Mouse (Mus musculus): Measurements from ENCODE around the gene Cdk19.

DNA sequence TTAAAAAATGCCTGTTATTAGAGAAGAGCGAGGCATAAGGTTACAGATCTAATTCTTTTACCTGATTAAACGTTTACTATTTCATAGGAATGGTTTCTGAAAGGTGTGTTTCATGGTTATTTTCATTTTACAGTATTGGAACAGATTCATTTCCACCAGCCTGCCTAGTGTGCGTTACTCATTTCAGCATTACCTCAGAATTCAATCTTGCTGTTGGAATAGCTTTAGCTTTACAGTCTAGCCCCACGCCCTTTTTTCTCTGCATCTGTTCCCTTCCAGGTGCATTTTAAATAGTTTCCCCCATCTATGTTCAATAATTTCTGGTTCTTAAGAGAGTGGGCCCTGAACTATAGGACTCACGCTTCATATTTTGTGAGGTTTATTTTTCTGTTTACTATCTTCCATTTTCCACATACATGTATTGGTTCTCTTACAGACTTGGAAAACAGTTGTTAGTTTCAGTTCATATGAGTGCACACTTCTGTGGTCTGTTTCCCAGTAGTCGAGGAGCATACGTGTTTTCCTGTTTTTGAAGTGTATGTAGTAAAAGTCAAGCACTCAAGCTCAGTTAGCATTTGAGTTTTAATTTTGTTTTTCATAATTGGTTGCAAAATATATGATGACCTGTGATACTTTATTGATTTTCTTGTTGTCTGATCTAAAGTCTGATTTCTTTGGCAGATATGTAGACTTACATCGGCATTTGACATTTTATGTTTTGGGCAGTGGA lies 32.0 kb downstream of the Cdk19 start:
- no peak for TF ChIP-seq POLR2A (IDR thresholded peaks at IDR 0.05; ENCODE audit: control insufficient read depth, low read depth, low read length)
- TF ChIP-seq CTCF (IDR thresholded peaks at IDR 0.05; ENCODE audit: control insufficient read depth, insufficient read depth, insufficient replicate concordance, low read depth, low read length), result no peak

All from testis, adult 2 months (tissue).